Mouse (Mus musculus): Measurements from ENCODE around the gene Tpp1. TPM values are rescaled to one million over a fixed set of nuclear protein-coding genes. Genes with fewer than 3 reads are reported as not detected.

The Tpp1 gene
- polyA plus RNA-seq, 1 experiment from 2014 or later, result 80.2 TPM

Other genes with a start within 250 kb of the Tpp1 start
- gene Smpd1, start 197.9 kb downstream of the Tpp1 start, polyA plus RNA-seq (2014; fragmentation: Nextera tagmentation; extraction: Ambion mirVana), result 40.4 and 40.6 TPM in 2 replicates
- gene Apbb1, start 170.6 kb downstream of the Tpp1 start, polyA plus RNA-seq (2014; fragmentation: Nextera tagmentation; extraction: Ambion mirVana), result 41.8 and 47.2 TPM in 2 replicates
- gene Hpx, start 152.1 kb downstream of the Tpp1 start, polyA plus RNA-seq (2014; fragmentation: Nextera tagmentation; extraction: Ambion mirVana), result 0.38 and 0.46 TPM in 2 replicates
- gene Trim3, start 118.7 kb downstream of the Tpp1 start, polyA plus RNA-seq (2014; fragmentation: Nextera tagmentation; extraction: Ambion mirVana), result 28.8 and 29.1 TPM in 2 replicates
- gene Timm10b, start 112.2 kb downstream of the Tpp1 start, polyA plus RNA-seq (2014; fragmentation: Nextera tagmentation; extraction: Ambion mirVana), result 203 and 209 TPM in 2 replicates
- 88.9 and 94.0 TPM in 2 replicates for gene Arfip2, start 111.8 kb downstream of the Tpp1 start, polyA plus RNA-seq (2014; fragmentation: Nextera tagmentation; extraction: Ambion mirVana)
- 24.1 and 35.7 TPM in 2 replicates for gene Gm45799, start 111.7 kb downstream of the Tpp1 start, polyA plus RNA-seq (2014; fragmentation: Nextera tagmentation; extraction: Ambion mirVana)
- 1.5 and 2.0 TPM in 2 replicates for gene Dnhd1, start 101.4 kb downstream of the Tpp1 start, polyA plus RNA-seq (2014; fragmentation: Nextera tagmentation; extraction: Ambion mirVana)
- gene Ilk, start 15.6 kb downstream of the Tpp1 start, polyA plus RNA-seq (2014; fragmentation: Nextera tagmentation; extraction: Ambion mirVana), result 373 and 394 TPM in 2 replicates
- 39.0 and 40.2 TPM in 2 replicates for gene Rrp8, start 14.8 kb downstream of the Tpp1 start, polyA plus RNA-seq (2014; fragmentation: Nextera tagmentation; extraction: Ambion mirVana)
- gene Taf10, start 7.9 kb downstream of the Tpp1 start, polyA plus RNA-seq (2014; fragmentation: Nextera tagmentation; extraction: Ambion mirVana), result 133 and 135 TPM in 2 replicates
- gene Dchs1, start 35.4 kb upstream of the Tpp1 start, polyA plus RNA-seq (2014; fragmentation: Nextera tagmentation; extraction: Ambion mirVana), result 18.7 and 20.5 TPM in 2 replicates
- 349 TPM in 2 replicates for gene Mrpl17, start 58.9 kb upstream of the Tpp1 start, polyA plus RNA-seq (2014; fragmentation: Nextera tagmentation; extraction: Ambion mirVana)
- gene Gm4070, start 201.7 kb upstream of the Tpp1 start, polyA plus RNA-seq (2014; fragmentation: Nextera tagmentation; extraction: Ambion mirVana), result 1.4 TPM in 1 of 2 replicates, not detected in the other

All from stomach, embryonic 14.5 days (tissue).